Mouse (Mus musculus) heart, postnatal 0 days (tissue): ENCODE results near the gene Myf5. TPM values are rescaled to one million over a fixed set of nuclear protein-coding genes. Genes with fewer than 3 reads are reported as not detected.
A peak's percentile ranks its signal among the peaks of the same experiment; 100 is the strongest.

Experiments used
- ATAC-seq: fragments of 200-750 bp; cut with Nextera tagmentation; 2 replicates; pipeline ENCODE4 v1.8.0; 2017; ENCODE audit warnings: low read depth, moderate number of reproducible peaks, moderate library complexity; ENCODE audit not compliant: insufficient read depth
- DNase-seq: peaks from one replicate; pipeline ENCODE4 v3.0.0-alpha.2; 2016; ENCODE audit warnings: low spot score
- H3K27ac ChIP-seq: fragments of 300-500 bp; sonication (generic); 2 replicates; pipeline ENCODE4 v1.5.1; 2014; ENCODE audit warnings: low read depth, mild to moderate bottlenecking
- H3K27me3 ChIP-seq: fragments of 300-500 bp; sonication (generic); 2 replicates; pipeline ENCODE4 v1.6.1; 2014; ENCODE audit warnings: low read length, mixed read lengths; ENCODE audit not compliant: control insufficient read depth, insufficient read depth
- H3K36me3 ChIP-seq: fragments of 300-500 bp; sonication (generic); replicated peaks from 2 replicates; pipeline ENCODE4 v1.6.1; 2014; ENCODE audit warnings: low read length, mixed read lengths; ENCODE audit not compliant: control insufficient read depth, insufficient read depth
- H3K4me1 ChIP-seq: fragments of 300-500 bp; sonication (generic); 2 replicates; pipeline ENCODE4 v1.6.1; 2014; ENCODE audit warnings: antibody characterized with exemption; ENCODE audit not compliant: control insufficient read depth, insufficient read depth
- H3K4me2 ChIP-seq: fragments of 300-500 bp; sonication (generic); 2 replicates; pipeline ENCODE4 v1.6.1; 2014; ENCODE audit warnings: low read depth, mild to moderate bottlenecking, low read length, moderate library complexity
- H3K4me3 ChIP-seq: fragments of 300-500 bp; sonication (generic); 2 replicates; pipeline ENCODE4 v1.5.1; 2014; ENCODE audit warnings: low read depth, low read length
- H3K9ac ChIP-seq: fragments of 300-500 bp; sonication (generic); replicated peaks from 2 replicates; pipeline ENCODE4 v1.6.1; 2014; ENCODE audit warnings: low read depth, low read length, mixed read lengths
- H3K9me3 ChIP-seq: fragments of 300-500 bp; sonication (generic); replicated peaks from 2 replicates; pipeline ENCODE4 v1.6.1; 2016; ENCODE audit warnings: low read length; ENCODE audit not compliant: control insufficient read depth
- CTCF ChIP-seq: IDR thresholded peaks from 2 replicates; pipeline ENCODE4 v1.5.1; 2016; ENCODE audit warnings: antibody characterized with exemption, control low read depth, low read depth
- EP300 ChIP-seq: IDR thresholded peaks from 2 replicates; pipeline ENCODE4 v1.6.1; 2016; ENCODE audit warnings: antibody characterized with exemption, low read depth
- WGBS: fragments of 180-500 bp; shearing (Covaris S2); extraction: QIAGEN DNeasy Blood & Tissue Kit; methylation state at CpG from one replicate; pipeline ENCODE4 v1.1.7; 2014; 5-methylcytosine and 5-hydroxymethylcytosine counted together
- polyA plus RNA-seq: library from polyadenylated mRNA; unstranded; fragments of >200 nt; fragmentation: Nextera tagmentation; extraction: Ambion mirVana; gene quantifications from 2 replicates; pipeline ENCODE4 v1.2.1, GENCODE M21; 2015
- total RNA-seq: library from RNA; depleted of rRNA; stranded (reverse); fragments of >200 nt; gene quantifications from 2 replicates; pipeline ENCODE4 v1.2.3, GENCODE M21; 2014; ENCODE audit warnings: low replicate concordance

Gene Myf5
- total and polyA plus RNA-seq, 2 experiments from 2014 or later, result not detected

DNA sequence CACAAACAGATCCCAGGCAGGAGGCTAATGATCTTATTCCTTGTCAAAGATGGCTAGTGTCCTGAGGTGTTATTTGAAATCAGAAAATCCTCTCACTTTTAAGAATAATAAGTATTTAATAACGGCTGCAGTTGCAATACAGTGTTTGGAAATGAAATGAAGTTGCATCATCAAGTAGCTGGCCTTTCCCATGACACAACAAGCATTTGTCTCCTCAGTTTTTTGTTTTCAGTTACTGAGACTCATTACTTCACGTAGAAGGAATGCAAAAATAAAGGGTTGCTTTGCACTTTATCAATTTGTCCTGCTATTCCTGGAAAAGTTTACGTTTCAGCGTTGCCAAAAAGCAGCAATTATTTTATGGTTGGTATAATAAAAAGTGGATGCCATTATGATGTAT lies 17.5 kb upstream of the Myf5 start:
- Histone ChIP-seq H3K36me3 (no peaks in the 10 kb centered on the region), H3K4me2 (no peak overlapping the region), H3K4me3 (no peak overlapping the region), H3K4me1 (peaks cover 8% of the 10 kb centered on the region), H3K27me3 (no peaks in the 10 kb centered on the region), H3K9ac (no peak overlapping the region), H3K9me3 (0 out of 2 replicates have a peak, but pooled peaks cover 4% of the 10 kb centered on the region), H3K27ac (no peak overlapping the region)
- DNase-seq (no peak), ATAC-seq (no peak)
- 60% methylated on average over 4 of the region's 4 CpGs for WGBS
- TF ChIP-seq EP300 (no peak), CTCF (no peak)

DNA sequence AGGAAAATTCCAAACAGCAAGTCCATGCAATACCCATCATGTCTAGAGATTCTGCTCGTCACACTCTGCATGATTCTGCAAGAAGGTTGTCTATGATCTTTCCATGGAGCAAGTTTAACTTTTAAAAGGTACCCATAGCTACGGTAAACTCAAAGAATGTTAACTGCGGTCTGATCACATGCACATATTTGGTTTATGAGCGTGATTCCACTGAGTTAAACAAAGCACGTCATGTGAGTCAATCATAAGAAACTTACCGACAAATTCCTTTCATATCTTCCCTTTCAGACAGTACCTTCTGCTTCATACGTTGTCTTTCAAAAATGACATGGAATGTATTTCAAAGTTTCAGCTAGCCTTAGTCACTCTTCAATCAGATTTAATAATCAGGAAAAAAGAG lies 16.3 kb upstream of the Myf5 start:
- Histone ChIP-seq H3K9ac (no peak overlapping the region), H3K4me1 (peaks cover 8% of the 10 kb centered on the region), H3K4me2 (no peak overlapping the region), H3K4me3 (no peak overlapping the region), H3K36me3 (no peaks in the 10 kb centered on the region), H3K9me3 (no peaks in the 10 kb centered on the region), H3K27me3 (no peaks in the 10 kb centered on the region), H3K27ac (no peak overlapping the region)
- ATAC-seq (no peak), DNase-seq (no peak)
- WGBS, result 87% methylated on average over 7 of the region's 7 CpGs
- TF ChIP-seq CTCF, result no peak
- TF ChIP-seq EP300, result no peak

DNA sequence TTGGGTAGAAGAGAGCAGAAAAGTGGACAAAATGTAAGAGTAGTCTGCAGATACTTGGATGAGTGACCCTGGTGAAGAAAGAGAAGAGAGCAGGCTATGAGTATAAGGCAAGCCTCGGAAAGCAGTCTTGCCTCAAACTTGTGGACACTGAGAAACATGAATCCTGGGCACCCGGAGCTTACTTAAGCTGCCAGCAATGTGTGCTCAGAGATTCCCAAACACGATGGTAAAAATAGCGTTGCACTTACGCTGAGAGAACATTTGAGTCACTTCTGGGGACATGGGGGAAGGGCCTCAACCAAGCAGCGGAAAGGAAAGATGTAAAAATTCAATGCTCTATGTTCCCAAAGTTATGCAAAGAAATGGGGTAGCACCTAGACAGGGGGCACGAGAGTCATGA lies 13.7 kb upstream of the Myf5 start:
- H3K27me3 ChIP-seq, result no peaks in the 10 kb centered on the region
- no peaks in the 10 kb centered on the region for H3K36me3 ChIP-seq
- H3K4me2 ChIP-seq, result no peak overlapping the region
- no peak overlapping the region for H3K4me3 ChIP-seq
- ATAC-seq, result peak; percentile 93
- H3K27ac ChIP-seq, result peak overlapping the region; percentile 89
- H3K4me1 ChIP-seq, result peaks cover 8% of the 10 kb centered on the region
- TF ChIP-seq EP300, result peak; percentile 50; the same call in 1 of the 2 replicates
- no peak for TF ChIP-seq CTCF
- H3K9me3 ChIP-seq, result no peaks in the 10 kb centered on the region
- no peak overlapping the region for H3K9ac ChIP-seq
- DNase-seq, result peak; percentile 81
- 34% methylated on average over 7 of the region's 7 CpGs for WGBS

DNA sequence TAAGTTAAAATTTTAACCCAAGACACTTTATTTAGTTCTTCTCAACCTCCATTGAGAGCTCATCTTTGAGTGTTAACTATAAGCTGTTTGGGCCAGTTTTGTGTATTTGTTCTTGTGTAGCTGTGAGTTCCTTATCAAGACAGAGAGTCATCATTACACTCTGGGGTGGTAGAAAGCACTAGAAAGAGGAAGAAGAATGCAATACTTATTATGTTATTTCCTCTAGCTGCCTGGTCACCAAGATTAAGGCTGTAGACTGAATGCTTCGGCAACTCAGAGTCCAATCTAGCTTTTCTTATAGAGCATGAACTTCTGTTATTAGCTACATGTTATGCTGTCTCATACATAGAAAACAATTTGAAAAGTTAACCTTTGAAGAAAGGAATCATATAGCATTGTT lies 10.5 kb upstream of the Myf5 start:
- DNase-seq, result no peak
- no peaks in the 10 kb centered on the region for H3K27me3 ChIP-seq
- H3K4me3 ChIP-seq, result no peak overlapping the region
- ATAC-seq, result no peak
- no peaks in the 10 kb centered on the region for H3K36me3 ChIP-seq
- WGBS, result 67% methylated on average over 1 of the region's 1 CpGs
- no peak overlapping the region for H3K27ac ChIP-seq
- no peak overlapping the region for H3K9ac ChIP-seq
- H3K9me3 ChIP-seq, result no peaks in the 10 kb centered on the region
- peaks cover 8% of the 10 kb centered on the region; the same call in 1 of the 2 replicates for H3K4me1 ChIP-seq
- no peak overlapping the region for H3K4me2 ChIP-seq
- TF ChIP-seq CTCF, result no peak
- no peak for TF ChIP-seq EP300

DNA sequence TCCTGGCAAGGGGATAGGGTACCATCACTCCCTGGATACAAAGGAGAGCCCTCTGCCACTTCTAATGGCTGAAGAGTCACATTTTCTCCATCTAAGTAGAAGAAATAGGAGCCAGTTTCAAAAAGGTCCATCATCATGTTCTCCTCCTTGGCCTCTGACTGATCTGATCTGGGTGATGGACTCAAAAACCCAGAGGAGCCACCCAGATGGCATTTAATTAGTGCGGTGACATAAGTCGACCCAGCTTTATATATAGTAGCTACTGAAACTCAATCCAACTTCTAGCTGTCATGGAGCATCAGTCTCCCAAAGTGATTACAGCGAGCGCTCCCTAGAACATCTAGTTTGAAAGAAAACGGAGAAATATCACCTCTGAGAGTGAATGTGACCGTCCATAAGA lies 8.6 kb upstream of the Myf5 start, which contains the start of gene Myf6:
Myf6 (minus strand) TSS at position 170 of the 400 bp plus-strand sequence.
- DNase-seq (no peak), ATAC-seq (no peak)
- no peak within 1 kb of the TSS for H3K27ac ChIP-seq
- H3K36me3 ChIP-seq, result no peaks in the 10 kb centered on the region
- H3K4me3 ChIP-seq, result peak within 1 kb of the TSS; percentile 39; the same call in 1 of the 2 replicates
- H3K9ac ChIP-seq, result no peak within 1 kb of the TSS
- H3K4me2 ChIP-seq, result peak within 1 kb of the TSS; percentile 63
- no peak for TF ChIP-seq CTCF
- TF ChIP-seq EP300, result no peak
- no peaks in the 10 kb centered on the region for H3K9me3 ChIP-seq
- no peaks in the 10 kb centered on the region for H3K27me3 ChIP-seq
- peaks cover 8% of the 10 kb centered on the region; the same call in 1 of the 2 replicates for H3K4me1 ChIP-seq
- WGBS, result 89% methylated on average over 6 of the region's 6 CpGs
